Comparison of ENCODE assay signal across 14 mouse cellular contexts in the genomic region with DNA sequence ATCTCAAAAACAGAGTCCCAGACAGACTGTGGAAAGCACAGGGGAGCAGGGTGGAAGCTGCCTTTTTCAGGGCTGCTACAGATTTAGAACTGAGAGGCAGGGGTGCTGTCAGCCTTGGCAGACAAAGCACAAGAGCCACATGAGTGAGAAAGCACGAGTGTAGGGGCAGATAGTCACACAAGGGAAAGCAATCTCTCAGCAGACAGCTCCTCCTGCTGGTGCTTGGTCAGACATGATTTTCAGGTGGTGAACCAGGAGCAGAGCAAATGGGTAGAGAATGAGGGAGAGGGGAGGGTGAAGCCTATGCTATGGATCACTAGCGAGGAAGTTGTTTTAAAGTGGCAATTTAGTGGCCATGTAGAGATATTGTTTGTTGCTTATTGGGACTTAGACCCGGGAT.
DNase-seq lines count a peak whose midpoint lies in the region; ATAC-seq and TF ChIP-seq lines count a peak whose summit lies in the region.
"Had no signal": no experiment of that assay in that cellular context is flagged by ENCODE, and none has a peak within 500 bp of the region (broad histone marks: within the 10 kb centered on the region; RNA-seq: fewer than 3 reads in every experiment).

No protein-coding gene starts in this region.

- ATAC-seq in forebrain, embryonic 15.5 days (replicated peaks): 0 out of 2 replicates have a peak, but pooled peaks have one; percentile 32
- no peak for ATAC-seq in forebrain, embryonic 11.5 days (replicated peaks; ENCODE audit: low FRiP score)
- ATAC-seq: Patski had no signal

- H3K4me2 ChIP-seq in forebrain, embryonic 15.5 days (replicated peaks): no peak overlapping the region
- H3K4me2 ChIP-seq in forebrain, embryonic 11.5 days (ENCODE audit: low read depth, low read length, severe bottlenecking): no peak overlapping the region
- H3K4me2 ChIP-seq: heart, embryonic 13.5 days; liver, embryonic 15.5 days had no signal

- intact Hi-C loops in left cerebral cortex, adult 2 months (cut with DNase I): no loop called here

- H3K4me3 ChIP-seq in forebrain, embryonic 15.5 days: no peak overlapping the region
- no peak overlapping the region for H3K4me3 ChIP-seq in forebrain, embryonic 11.5 days (ENCODE audit: low read depth, low read length)
- H3K4me3 ChIP-seq in left cerebral cortex, adult 2 months: no peak overlapping the region
- H3K4me3 ChIP-seq in E14TG2a.4 (replicated peaks; ENCODE audit: low read length): no peak overlapping the region
- H3K4me3 ChIP-seq: heart, embryonic 13.5 days; liver, embryonic 15.5 days had no signal

- no peaks in the 10 kb centered on the region for H3K4me1 ChIP-seq in forebrain, embryonic 15.5 days
- H3K4me1 ChIP-seq in forebrain, embryonic 11.5 days (replicated peaks; ENCODE audit: control insufficient read depth, insufficient read depth, low read length): no peaks in the 10 kb centered on the region
- H3K4me1 ChIP-seq in E14TG2a.4 (replicated peaks; ENCODE audit: low read depth, low read length): no peaks in the 10 kb centered on the region
- H3K4me1 ChIP-seq: heart, embryonic 13.5 days; liver, embryonic 15.5 days had no signal

- peak; percentile 34 for TF ChIP-seq CTCF in left cerebral cortex, adult 2 months (IDR thresholded peaks at IDR 0.05)
- peak; percentile 39 for TF ChIP-seq CTCF in E14TG2a.4 (conservative IDR thresholded peaks at IDR 0.05; ENCODE audit: low read length)

- H3K27me3 ChIP-seq in forebrain, embryonic 15.5 days: no peaks in the 10 kb centered on the region
- H3K27me3 ChIP-seq in forebrain, embryonic 11.5 days (ENCODE audit: control insufficient read depth, insufficient read depth, low read length): no peaks in the 10 kb centered on the region
- no peaks in the 10 kb centered on the region for H3K27me3 ChIP-seq in E14TG2a.4 (ENCODE audit: insufficient read depth, low read length)
- H3K27me3 ChIP-seq: heart, embryonic 13.5 days; liver, embryonic 15.5 days; Patski had no signal

- 45% methylated on average over 3 of the region's 3 CpGs for WGBS in forebrain, embryonic 15.5 days
- WGBS in forebrain, embryonic 11.5 days: 43% methylated on average over 3 of the region's 3 CpGs

- no peak for DNase-seq in forebrain, embryonic 11.5 days (ENCODE audit: low spot score)
- DNase-seq in left cerebral cortex, adult 2 months (ENCODE audit: extremely low spot score in 1 of 2, low spot score in 2 of 2): peak in 1 of 2 experiments; percentile 11
- DNase-seq in left cerebral cortex, adult 9 months (ENCODE audit: low spot score in 2 of 2): no peak
- peak; percentile 5 for DNase-seq in embryo, embryonic 11 days
- no peak for DNase-seq in urinary bladder, postnatal 4 days (ENCODE audit: low spot score in 2 of 2)
- no peak for DNase-seq in kidney, adult 11 months
- DNase-seq: adrenal gland, postnatal 14 days; cerebellum, adult 11-12 months; gastrocnemius, postnatal 10 days had no signal

- no peaks in the 10 kb centered on the region for H3K9me3 ChIP-seq in forebrain, embryonic 15.5 days
- H3K9me3 ChIP-seq in forebrain, embryonic 11.5 days (ENCODE audit: control insufficient read depth, low read length): no peaks in the 10 kb centered on the region
- H3K9me3 ChIP-seq in E14TG2a.4 (ENCODE audit: low read length): no peaks in the 10 kb centered on the region
- H3K9me3 ChIP-seq: heart, embryonic 13.5 days; liver, embryonic 15.5 days had no signal

- no peak overlapping the region for H3K27ac ChIP-seq in forebrain, embryonic 15.5 days (replicated peaks)
- H3K27ac ChIP-seq in forebrain, embryonic 11.5 days (ENCODE audit: low read depth, low read length): no peak overlapping the region
- H3K27ac ChIP-seq in left cerebral cortex, adult 2 months: no peak overlapping the region
- H3K27ac ChIP-seq: heart, embryonic 13.5 days; liver, embryonic 15.5 days had no signal

- no peaks in the 10 kb centered on the region for H3K36me3 ChIP-seq in forebrain, embryonic 15.5 days
- H3K36me3 ChIP-seq in forebrain, embryonic 11.5 days (ENCODE audit: control insufficient read depth, insufficient read depth, low read length): no peaks in the 10 kb centered on the region
- no peaks in the 10 kb centered on the region for H3K36me3 ChIP-seq in E14TG2a.4 (ENCODE audit: insufficient read depth, low read length)
- H3K36me3 ChIP-seq: heart, embryonic 13.5 days; liver, embryonic 15.5 days had no signal

- H3K9ac ChIP-seq in forebrain, embryonic 15.5 days (replicated peaks): no peak overlapping the region
- H3K9ac ChIP-seq in forebrain, embryonic 11.5 days (ENCODE audit: low read length): no peak overlapping the region
- H3K9ac ChIP-seq: heart, embryonic 13.5 days; liver, embryonic 15.5 days had no signal
